Mouse (Mus musculus): ENCODE results near the gene Scgn.

Gene Scgn

GRCm38 (mm10) chr13:23990928-23991327 lies at the start of gene Scgn:
TSS of gene Scgn (minus strand) at chr13:23991214.
- DNase-seq (ENCODE audit: low read depth) = peak; percentile 1

GRCm38 (mm10) chr13:24040221-24040620 lies 49.2 kb upstream of the Scgn start:
- DNase-seq (ENCODE audit: low read depth) = no peak

- DNase-seq (ENCODE audit: low read depth) = no peak
Observed at GRCm38 (mm10) chr13:24037502-24037901, 46.5 kb upstream of the Scgn start.

GRCm38 (mm10) chr13:24036150-24036549 lies 45.1 kb upstream of the Scgn start:
- DNase-seq (ENCODE audit: low read depth) = no peak

- no peak for DNase-seq (ENCODE audit: low read depth)
Observed at GRCm38 (mm10) chr13:24027191-24028170, 36.5 kb upstream of the Scgn start.

GRCm38 (mm10) chr13:24018515-24018914 lies 27.5 kb upstream of the Scgn start:
- DNase-seq (ENCODE audit: low read depth) = no peak

- DNase-seq (ENCODE audit: low read depth) = no peak
Observed at GRCm38 (mm10) chr13:24005528-24005927, 14.5 kb upstream of the Scgn start.

- no peak for DNase-seq (ENCODE audit: low read depth)
Observed at GRCm38 (mm10) chr13:24001797-24002196, 10.8 kb upstream of the Scgn start.

- no peak for DNase-seq (ENCODE audit: low read depth)
Observed at GRCm38 (mm10) chr13:24001081-24001480, 10.1 kb upstream of the Scgn start.

GRCm38 (mm10) chr13:23998826-23999225 lies 7.8 kb upstream of the Scgn start:
- DNase-seq (ENCODE audit: low read depth) = no peak

- DNase-seq (ENCODE audit: low read depth) = no peak
Observed at GRCm38 (mm10) chr13:23994756-23995155, 3.7 kb upstream of the Scgn start.

- no peak for DNase-seq (ENCODE audit: low read depth)
Observed at GRCm38 (mm10) chr13:23994024-23994423, 3.0 kb upstream of the Scgn start.

GRCm38 (mm10) chr13:23990451-23990850 lies 563 bp downstream of the Scgn start:
- no peak for DNase-seq (ENCODE audit: low read depth)

- no peak for DNase-seq (ENCODE audit: low read depth)
Observed at GRCm38 (mm10) chr13:23985130-23985529, 5.9 kb downstream of the Scgn start.

- no peak for DNase-seq (ENCODE audit: low read depth)
Observed at GRCm38 (mm10) chr13:23972271-23972670, 18.7 kb downstream of the Scgn start.

- DNase-seq (ENCODE audit: low read depth) = no peak
Observed at GRCm38 (mm10) chr13:23971870-23972269, 19.1 kb downstream of the Scgn start.

GRCm38 (mm10) chr13:23964909-23965308 lies 26.1 kb downstream of the Scgn start:
- no peak for DNase-seq (ENCODE audit: low read depth)

- no peak for DNase-seq (ENCODE audit: low read depth)
Observed at GRCm38 (mm10) chr13:23959776-23960175, 31.2 kb downstream of the Scgn start.

GRCm38 (mm10) chr13:23950928-23951327 lies 40.1 kb downstream of the Scgn start:
- peak; percentile 30 for DNase-seq (ENCODE audit: low read depth)

GRCm38 (mm10) chr13:23949484-23950246 lies 41.3 kb downstream of the Scgn start:
- no peak for DNase-seq (ENCODE audit: low read depth)

GRCm38 (mm10) chr13:23946254-23946653 lies 44.8 kb downstream of the Scgn start:
- DNase-seq (ENCODE audit: low read depth) = no peak

GRCm38 (mm10) chr13:23942861-23943260 lies 48.2 kb downstream of the Scgn start:
- DNase-seq (ENCODE audit: low read depth) = peak; percentile 34

GRCm38 (mm10) chr13:23940291-23940690 lies 50.7 kb downstream of the Scgn start:
- DNase-seq (ENCODE audit: low read depth) = no peak

All from naive thymus-derived CD4-positive, alpha-beta T cell, adult 2 months (primary cell).